Mouse (Mus musculus) bone marrow macrophage, adult 2 months (primary cell): ENCODE data around the gene AI464131.

Experiments
- CTCF ChIP-seq: IDR thresholded peaks from 2 replicates; pipeline ENCODE4 v1.5.1; 2012; ENCODE audit warnings: low read depth, mild to moderate bottlenecking, low read length, moderate library complexity
- POLR2A ChIP-seq: IDR thresholded peaks from 2 replicates; pipeline ENCODE4 v1.6.1; 2012; ENCODE audit warnings: mild to moderate bottlenecking, low read depth, low read length, borderline replicate concordance

DNA sequence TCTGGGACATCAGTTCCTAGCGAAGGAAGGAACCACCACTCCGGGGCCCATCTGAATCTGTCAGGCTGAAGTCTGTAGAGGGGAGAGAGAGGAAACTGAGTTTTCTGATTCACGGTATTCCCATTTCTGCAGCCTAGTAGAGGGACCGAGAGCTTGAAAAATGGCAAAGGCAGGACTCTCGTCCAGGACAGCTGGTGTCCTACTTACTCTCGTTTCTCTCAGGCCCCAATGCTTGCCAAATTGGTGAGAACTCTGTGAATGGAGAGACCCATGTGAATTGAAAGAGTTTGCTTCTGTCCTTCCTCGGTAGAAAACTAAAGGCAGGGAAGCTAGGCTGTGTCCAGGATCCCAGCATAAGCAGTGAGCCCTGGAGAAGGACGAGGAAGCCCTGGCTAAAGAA, 3.3 kb downstream of the AI464131 start:
- TF ChIP-seq POLR2A (no peak), CTCF (no peak)
